Comparison of ENCODE assay signal across 11 mouse cellular contexts in the genomic region with DNA sequence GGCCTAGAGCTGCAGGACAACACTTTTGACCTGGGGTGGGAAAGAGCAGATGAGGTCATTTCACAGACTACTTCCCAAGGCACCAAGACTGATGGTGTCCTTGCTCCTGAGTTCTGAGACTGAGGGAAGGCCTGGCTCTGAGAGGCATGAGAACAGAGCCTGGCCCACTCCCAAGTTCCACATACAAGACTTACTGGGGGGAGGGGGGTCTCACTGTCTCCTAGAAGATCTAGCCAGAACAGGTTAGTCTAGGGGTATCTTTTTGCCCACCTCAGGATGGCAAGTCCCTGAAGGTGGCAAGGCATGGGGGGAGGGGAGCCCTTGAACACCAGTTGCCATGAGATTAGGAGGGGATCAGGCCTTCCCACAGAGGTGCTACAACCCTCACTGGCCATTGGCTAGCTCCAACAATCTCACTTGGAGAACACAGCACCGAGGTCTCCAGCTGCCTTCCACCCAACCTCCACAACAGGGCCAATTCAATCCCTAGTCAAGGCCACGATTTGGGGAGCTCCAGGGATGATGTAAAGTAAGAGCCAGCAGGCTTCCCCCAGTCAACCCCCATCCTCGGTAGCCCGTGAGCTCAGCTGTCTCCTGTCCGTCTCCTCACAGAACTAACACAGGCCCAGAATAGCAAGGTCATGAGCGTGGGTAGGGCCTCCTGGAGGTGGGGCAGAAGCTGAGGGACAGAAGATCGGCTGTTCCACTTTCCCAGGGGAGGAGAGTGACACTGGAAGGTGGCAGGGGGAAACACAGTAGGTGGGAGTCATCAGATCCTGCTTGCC. TPM values are rescaled to one million over a fixed set of nuclear protein-coding genes. Genes with fewer than 3 reads are reported as not detected.
DNase-seq lines count a peak whose midpoint lies in the region; ATAC-seq lines count a peak whose summit lies in the region.
"Had no signal": no experiment of that assay in that cellular context is flagged by ENCODE, and none has a peak within 500 bp of the region (broad histone marks: within the 10 kb centered on the region; RNA-seq: fewer than 3 reads in every experiment).

No protein-coding gene starts in this region.

- WGBS in limb, embryonic 12.5 days = 51% methylated on average over 7 of the region's 7 CpGs
- WGBS in kidney, embryonic 14.5 days = 38% methylated on average over 7 of the region's 7 CpGs

- peaks cover 35% of the 10 kb centered on the region for H3K4me1 ChIP-seq in limb, embryonic 12.5 days (replicated peaks)
- H3K4me1 ChIP-seq in kidney, embryonic 14.5 days (ENCODE audit: control insufficient read depth, insufficient read depth, low read length) = peaks cover 8% of the 10 kb centered on the region

- DNase-seq in adrenal gland, adult (ENCODE audit: inconsistent age in 2 of 2, low spot score in 1 of 2) = peak; percentile 73 to 84
- DNase-seq in adrenal gland, postnatal 4 days (ENCODE audit: low spot score in 2 of 2) = no peak
- DNase-seq in adrenal gland, adult 2 months = peak; percentile 71
- DNase-seq in gastrocnemius, postnatal 25 days = peak; percentile 83
- no peak for DNase-seq in urinary bladder, postnatal 14 days (ENCODE audit: low spot score)
- no peak for DNase-seq in cerebellum, postnatal 10 days
- DNase-seq: kidney, postnatal 14 days; left cerebral cortex, postnatal 4 days had no signal

- peaks cover 46% of the 10 kb centered on the region for H3K36me3 ChIP-seq in limb, embryonic 12.5 days
- peaks cover 43% of the 10 kb centered on the region for H3K36me3 ChIP-seq in kidney, embryonic 14.5 days (ENCODE audit: control insufficient read depth, insufficient read depth, low read length)

- ATAC-seq in limb, embryonic 12.5 days (ENCODE audit: insufficient number of reproducible peaks, insufficient read depth, low FRiP score, low TSS enrichment, low read depth) = no peak
- no peak for ATAC-seq in kidney, embryonic 14.5 days (ENCODE audit: low FRiP score, low TSS enrichment)
- ATAC-seq: Patski had no signal

- peak overlapping the region; percentile 32; the same call in 1 of the 2 replicates for H3K27ac ChIP-seq in limb, embryonic 12.5 days
- H3K27ac ChIP-seq in kidney, embryonic 14.5 days (ENCODE audit: low read depth, low read length) = no peak overlapping the region

- H3K9me3 ChIP-seq in limb, embryonic 12.5 days = no peaks in the 10 kb centered on the region
- H3K9me3 ChIP-seq in kidney, embryonic 14.5 days (ENCODE audit: control insufficient read depth, low read length) = no peaks in the 10 kb centered on the region

- H3K4me3 ChIP-seq in limb, embryonic 12.5 days (replicated peaks) = no peak overlapping the region
- no peak overlapping the region for H3K4me3 ChIP-seq in kidney, embryonic 14.5 days (ENCODE audit: low read length)

- H3K4me2 ChIP-seq in limb, embryonic 12.5 days = no peak overlapping the region
- H3K4me2 ChIP-seq in kidney, embryonic 14.5 days (replicated peaks; ENCODE audit: low read depth, low read length) = no peak overlapping the region

- no peak overlapping the region; the same call in 1 of the 2 replicates for H3K9ac ChIP-seq in limb, embryonic 12.5 days (replicated peaks)
- H3K9ac ChIP-seq in kidney, embryonic 14.5 days (ENCODE audit: low read depth, low read length) = no peak overlapping the region

- H3K27me3 ChIP-seq in limb, embryonic 12.5 days = peaks cover 6% of the 10 kb centered on the region; the same call in 1 of the 2 replicates
- no peaks in the 10 kb centered on the region for H3K27me3 ChIP-seq in kidney, embryonic 14.5 days (ENCODE audit: control insufficient read depth, insufficient read depth, low read length)
- H3K27me3 ChIP-seq: Patski had no signal

RNA-seq across cellular contexts. Expression of gene Atp2a1, which starts 2.5 kb away (rescaled TPM):
- 100 to 1,000 TPM in 1 of 2 experiments, 10 to 100 TPM in 1; 56.9 to 145 TPM for total RNA-seq in adrenal gland, postnatal 4 days (2021)
- total RNA-seq in adrenal gland, adult 2 months (2021) = not detected
- polyA plus RNA-seq in adrenal gland, adult 2 months (2012; rRNA removed) = not detected in 2 replicates
- total RNA-seq in gastrocnemius, postnatal 25 days (2021) = over 10,000 TPM; 22,501 to 25,220 TPM
- 52.5 and 54.1 TPM in 2 replicates for polyA plus RNA-seq in limb, embryonic 12.5 days (2016; fragmentation: Nextera tagmentation; extraction: Ambion mirVana)
- 1.3 and 1.6 TPM in 2 replicates for polyA plus RNA-seq in kidney, embryonic 14.5 days (2014; fragmentation: Nextera tagmentation; extraction: Ambion mirVana)

RNA-seq across cellular contexts. Expression of gene Sh2b1, which starts 9.8 kb away (rescaled TPM):
- 10 to 100 TPM; 59.2 to 60.9 TPM for total RNA-seq in adrenal gland, postnatal 4 days (2021)
- total RNA-seq in adrenal gland, adult 2 months (2021) = 10 to 100 TPM; 54.4 to 61.2 TPM
- polyA plus RNA-seq in adrenal gland, adult 2 months (2012; rRNA removed) = 90.7 and 93.9 TPM in 2 replicates
- 10 to 100 TPM; 41.5 to 43.9 TPM for total RNA-seq in gastrocnemius, postnatal 25 days (2021)
- 57.8 and 59.9 TPM in 2 replicates for polyA plus RNA-seq in limb, embryonic 12.5 days (2016; fragmentation: Nextera tagmentation; extraction: Ambion mirVana)
- 36.9 and 47.1 TPM in 2 replicates for polyA plus RNA-seq in kidney, embryonic 14.5 days (2014; fragmentation: Nextera tagmentation; extraction: Ambion mirVana)

RNA-seq across cellular contexts. Expression of gene Tufm, which starts 21.7 kb away (rescaled TPM):
- 100 to 1,000 TPM; 158 to 166 TPM for total RNA-seq in adrenal gland, postnatal 4 days (2021)
- total RNA-seq in adrenal gland, adult 2 months (2021) = 100 to 1,000 TPM; 217 to 239 TPM
- polyA plus RNA-seq in adrenal gland, adult 2 months (2012; rRNA removed) = 236 and 278 TPM in 2 replicates
- total RNA-seq in gastrocnemius, postnatal 25 days (2021) = 100 to 1,000 TPM; 131 to 139 TPM
- 137 and 140 TPM in 2 replicates for polyA plus RNA-seq in limb, embryonic 12.5 days (2016; fragmentation: Nextera tagmentation; extraction: Ambion mirVana)
- 145 and 159 TPM in 2 replicates for polyA plus RNA-seq in kidney, embryonic 14.5 days (2014; fragmentation: Nextera tagmentation; extraction: Ambion mirVana)

RNA-seq across cellular contexts. Expression of gene Rabep2, which starts 36.9 kb away (rescaled TPM):
- 10 to 100 TPM; 52.1 to 63.2 TPM for total RNA-seq in adrenal gland, postnatal 4 days (2021)
- 10 to 100 TPM; 39.5 to 73.6 TPM for total RNA-seq in adrenal gland, adult 2 months (2021)
- polyA plus RNA-seq in adrenal gland, adult 2 months (2012; rRNA removed) = 55.5 and 69.8 TPM in 2 replicates
- total RNA-seq in gastrocnemius, postnatal 25 days (2021) = 10 to 100 TPM; 11.2 to 14.6 TPM
- polyA plus RNA-seq in limb, embryonic 12.5 days (2016; fragmentation: Nextera tagmentation; extraction: Ambion mirVana) = 37.1 and 37.7 TPM in 2 replicates
- 24.8 and 30.5 TPM in 2 replicates for polyA plus RNA-seq in kidney, embryonic 14.5 days (2014; fragmentation: Nextera tagmentation; extraction: Ambion mirVana)

RNA-seq across cellular contexts. Expression of gene Atxn2l, which starts 37.8 kb away (rescaled TPM):
- 100 to 1,000 TPM; 109 to 127 TPM for total RNA-seq in adrenal gland, postnatal 4 days (2021)
- 100 to 1,000 TPM in 1 of 2 experiments, 10 to 100 TPM in 1; 83.7 to 108 TPM for total RNA-seq in adrenal gland, adult 2 months (2021)
- 454 and 474 TPM in 2 replicates for polyA plus RNA-seq in adrenal gland, adult 2 months (2012; rRNA removed)
- total RNA-seq in gastrocnemius, postnatal 25 days (2021) = 10 to 100 TPM; 26.0 to 26.4 TPM
- 59.6 and 65.8 TPM in 2 replicates for polyA plus RNA-seq in limb, embryonic 12.5 days (2016; fragmentation: Nextera tagmentation; extraction: Ambion mirVana)
- 39.9 and 59.7 TPM in 2 replicates for polyA plus RNA-seq in kidney, embryonic 14.5 days (2014; fragmentation: Nextera tagmentation; extraction: Ambion mirVana)

Comparison
In these comparisons a context has a peak if more than half of its experiments do, and no peak if none do; other contexts are left out.
1. DNase-seq: peak in adrenal gland, adult (2 of 2), adrenal gland, adult 2 months (single experiment) and gastrocnemius, postnatal 25 days (single experiment); none in adrenal gland, postnatal 4 days (0 of 2), urinary bladder, postnatal 14 days (single experiment) and cerebellum, postnatal 10 days (0 of 2).
2. RNA of gene Atp2a1, which starts 2.5 kb away (total RNA-seq): 22,501 to 25,220 TPM in gastrocnemius, postnatal 25 days; 56.9 to 145 TPM in adrenal gland, postnatal 4 days and not detected in adrenal gland, adult 2 months; every median in the first group is over 100 times any median in the second.